Mouse (Mus musculus) liver, adult 2 months (tissue): Measurements from ENCODE around the gene Siglece.

ENCODE experiments used
- CTCF ChIP-seq: fragments of 200-500 bp; IDR thresholded peaks from 2 replicates; pipeline ENCODE4 v1.5.1; 2011; ENCODE audit warnings: low read depth, low read length, control low read depth
- POLR2A ChIP-seq: fragments of 200-500 bp; IDR thresholded peaks from 2 replicates; pipeline ENCODE4 v1.6.1; 2011; ENCODE audit warnings: low read length, control low read depth; ENCODE audit not compliant: insufficient read depth; ENCODE audit errors: extremely low read depth

GRCm38 (mm10) chr7:43671809-43672580 is 12.0 kb upstream of the Siglece start, which contains the start of gene Ctu1:
- TF ChIP-seq CTCF (no peak), POLR2A (0 out of 2 replicates have a peak, but pooled peaks have one; percentile 12)
